Mouse (Mus musculus): ENCODE measurements around the gene Slc35f1.

The Slc35f1 gene

GRCm38 (mm10) chr10:52918715-52919114 lies 228.4 kb downstream of the Slc35f1 start:
- in situ Hi-C loops (cut with MboI; ENCODE audit: low sequenced_read_pairs): no loop called here

GRCm38 (mm10) chr10:52923143-52923542 lies 232.8 kb downstream of the Slc35f1 start:
- in situ Hi-C loops (cut with MboI; ENCODE audit: low sequenced_read_pairs): no loop called here

GRCm38 (mm10) chr10:52926330-52926729 lies 236.0 kb downstream of the Slc35f1 start:
- in situ Hi-C loops (cut with MboI; ENCODE audit: low sequenced_read_pairs): no loop called here

- in situ Hi-C loops (cut with MboI; ENCODE audit: low sequenced_read_pairs): no loop called here
Observed at GRCm38 (mm10) chr10:52932159-52932558, 241.8 kb downstream of the Slc35f1 start.

- in situ Hi-C loops (cut with MboI; ENCODE audit: low sequenced_read_pairs): no loop called here
Observed at GRCm38 (mm10) chr10:52934615-52935014, 244.3 kb downstream of the Slc35f1 start.

GRCm38 (mm10) chr10:52940111-52940830 lies 249.9 kb downstream of the Slc35f1 start:
- in situ Hi-C loops (cut with MboI; ENCODE audit: low sequenced_read_pairs): no loop called here

GRCm38 (mm10) chr10:52940831-52941216 lies 250.5 kb downstream of the Slc35f1 start:
- in situ Hi-C loops (cut with MboI; ENCODE audit: low sequenced_read_pairs): no loop called here

GRCm38 (mm10) chr10:52952581-52952980 lies 262.2 kb downstream of the Slc35f1 start:
- in situ Hi-C loops (cut with MboI; ENCODE audit: low sequenced_read_pairs): no loop called here

GRCm38 (mm10) chr10:52956728-52957127 lies 266.4 kb downstream of the Slc35f1 start:
- in situ Hi-C loops (cut with MboI; ENCODE audit: low sequenced_read_pairs): no loop called here

- in situ Hi-C loops (cut with MboI; ENCODE audit: low sequenced_read_pairs): no loop called here
Observed at GRCm38 (mm10) chr10:52979251-52979650, 288.9 kb downstream of the Slc35f1 start.

GRCm38 (mm10) chr10:52982836-52983235 lies 292.5 kb downstream of the Slc35f1 start:
- in situ Hi-C loops (cut with MboI; ENCODE audit: low sequenced_read_pairs): no loop called here

- in situ Hi-C loops (cut with MboI; ENCODE audit: low sequenced_read_pairs): no loop called here
Observed at GRCm38 (mm10) chr10:52992246-52992645, 301.9 kb downstream of the Slc35f1 start.

- in situ Hi-C loops (cut with MboI; ENCODE audit: low sequenced_read_pairs): no loop called here
Observed at GRCm38 (mm10) chr10:52996886-52997285, 306.6 kb downstream of the Slc35f1 start.

- in situ Hi-C loops (cut with MboI; ENCODE audit: low sequenced_read_pairs): no loop called here
Observed at GRCm38 (mm10) chr10:53001136-53001535, 310.8 kb downstream of the Slc35f1 start.

- in situ Hi-C loops (cut with MboI; ENCODE audit: low sequenced_read_pairs): no loop called here
Observed at GRCm38 (mm10) chr10:53006229-53007190, 316.2 kb downstream of the Slc35f1 start.

- in situ Hi-C loops (cut with MboI; ENCODE audit: low sequenced_read_pairs): no loop called here
Observed at GRCm38 (mm10) chr10:53013878-53014277, 323.5 kb downstream of the Slc35f1 start.

- in situ Hi-C loops (cut with MboI; ENCODE audit: low sequenced_read_pairs): no loop called here
Observed at GRCm38 (mm10) chr10:53028454-53028853, 338.1 kb downstream of the Slc35f1 start.

GRCm38 (mm10) chr10:53035202-53035601 lies 344.9 kb downstream of the Slc35f1 start:
- in situ Hi-C loops (cut with MboI; ENCODE audit: low sequenced_read_pairs): no loop called here

GRCm38 (mm10) chr10:53045931-53046330 lies 355.6 kb downstream of the Slc35f1 start:
- in situ Hi-C loops (cut with MboI; ENCODE audit: low sequenced_read_pairs): no loop called here

GRCm38 (mm10) chr10:53052521-53052920 lies 362.2 kb downstream of the Slc35f1 start:
- in situ Hi-C loops (cut with MboI; ENCODE audit: low sequenced_read_pairs): no loop called here

- in situ Hi-C loops (cut with MboI; ENCODE audit: low sequenced_read_pairs): no loop called here
Observed at GRCm38 (mm10) chr10:53060745-53061144, 370.4 kb downstream of the Slc35f1 start.

GRCm38 (mm10) chr10:53062741-53063140 lies 372.4 kb downstream of the Slc35f1 start:
- in situ Hi-C loops (cut with MboI; ENCODE audit: low sequenced_read_pairs): no loop called here

All from CH12F3 (cell line).